Mouse (Mus musculus) megakaryocyte, embryonic 14.5 days (primary cell): Measurements from ENCODE around the gene Tcte2. TPM values are rescaled to one million over a fixed set of nuclear protein-coding genes. Genes with fewer than 3 reads are reported as not detected.

ENCODE experiments used
- H3K27me3 ChIP-seq: replicated peaks from 2 replicates; pipeline ENCODE3; 2012; ENCODE audit warnings: inconsistent platforms
- H3K36me3 ChIP-seq: replicated peaks from 2 replicates; pipeline ENCODE3; 2012; ENCODE audit warnings: low read length, inconsistent platforms, mixed read lengths
- H3K4me1 ChIP-seq: 2 replicates; pipeline ENCODE4 v1.6.1; 2012; ENCODE audit warnings: inconsistent platforms
- H3K4me3 ChIP-seq: replicated peaks from 2 replicates; pipeline ENCODE3; 2012; ENCODE audit warnings: moderate library complexity, mild to moderate bottlenecking, inconsistent platforms
- H3K9me3 ChIP-seq: 2 replicates; pipeline ENCODE4 v1.6.1; 2012; ENCODE audit warnings: inconsistent platforms
- FLI1 ChIP-seq: IDR thresholded peaks from 2 replicates; pipeline ENCODE4 v1.6.1; 2012; ENCODE audit warnings: low read length, inconsistent platforms, mixed read lengths
- GATA1 ChIP-seq: IDR thresholded peaks from 3 replicates; pipeline ENCODE4 v1.6.1; 2012; ENCODE audit warnings: mixed read lengths, low read length, inconsistent platforms, borderline replicate concordance
- polyA plus RNA-seq: library from polyadenylated mRNA; stranded (reverse); fragments of >175 nt; gene quantifications from 2 replicates; pipeline ENCODE4 v1.2.3, GENCODE M21; 2012; ENCODE audit warnings: low replicate concordance; ENCODE audit not compliant: insufficient read depth

Tcte2 gene
- polyA plus RNA-seq, 1 experiment, result not detected

- peaks cover 61% of the 10 kb centered on the region for H3K27me3 ChIP-seq
- no peaks in the 10 kb centered on the region for H3K4me1 ChIP-seq
- H3K36me3 ChIP-seq, result no peaks in the 10 kb centered on the region
- TF ChIP-seq GATA1, result no peak
- no peak for TF ChIP-seq FLI1
- no peak overlapping the region for H3K4me3 ChIP-seq
- H3K9me3 ChIP-seq, result peaks cover 18% of the 10 kb centered on the region
Measured at GRCm38 (mm10) chr17:13667006-13667405, 94.6 kb downstream of the Tcte2 start.

DNA sequence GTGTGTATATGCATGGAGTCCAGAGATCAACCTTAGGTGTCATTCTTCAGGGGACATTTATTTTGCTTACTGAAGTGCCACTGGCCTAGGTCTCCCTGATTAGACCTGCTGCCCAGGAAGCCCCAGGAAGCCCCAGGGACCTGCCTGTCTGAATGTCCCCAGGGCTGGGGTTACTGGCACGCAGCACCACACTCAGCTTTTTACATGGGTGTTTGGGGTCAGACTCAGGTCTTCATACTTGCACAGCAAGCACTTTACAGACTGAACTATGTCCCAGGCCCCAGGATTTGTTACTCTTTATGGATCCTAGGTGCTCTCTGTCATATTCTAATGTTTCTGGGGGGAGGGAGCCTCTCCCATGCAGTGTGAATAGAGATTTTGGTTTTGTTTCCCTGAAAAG, 95.9 kb downstream of the Tcte2 start:
- Histone ChIP-seq H3K27me3 (peaks cover 52% of the 10 kb centered on the region), H3K9me3 (peaks cover 12% of the 10 kb centered on the region), H3K4me1 (no peaks in the 10 kb centered on the region), H3K4me3 (no peak overlapping the region), H3K36me3 (no peaks in the 10 kb centered on the region)
- no peak for TF ChIP-seq FLI1
- TF ChIP-seq GATA1, result no peak

GRCm38 (mm10) chr17:13663386-13664166, 98.0 kb downstream of the Tcte2 start:
- TF ChIP-seq GATA1, result no peak
- Histone ChIP-seq H3K4me1 (peaks cover 19% of the 10 kb centered on the region), H3K4me3 (no peak overlapping the region), H3K9me3 (peaks cover 12% of the 10 kb centered on the region; the same call in 1 of the 2 replicates), H3K27me3 (peaks cover 36% of the 10 kb centered on the region), H3K36me3 (no peaks in the 10 kb centered on the region)

Other genes starting within 250 kb of the Tcte2 start
- 6.9 and 10.6 TPM in 2 replicates for gene Afdn, start 1.3 kb downstream of the Tcte2 start, polyA plus RNA-seq
- gene Gm7168, start 186.5 kb upstream of the Tcte2 start, polyA plus RNA-seq, result not detected in 2 replicates
- gene Gm7356, start 241.9 kb upstream of the Tcte2 start, polyA plus RNA-seq, result not detected in 2 replicates